Mouse (Mus musculus) thymus, adult 2 months (tissue): ENCODE results near the gene Ces1b. TPM values are rescaled to one million over a fixed set of nuclear protein-coding genes. Genes with fewer than 3 reads are reported as not detected.

Source experiments
- DNase-seq: peaks from one replicate; pipeline ENCODE4 v3.0.0; 2021
- H3K27ac ChIP-seq: fragments of 200-500 bp; 2 replicates; pipeline ENCODE4 v1.5.1; 2012; ENCODE audit warnings: low read length, control low read depth; ENCODE audit not compliant: control insufficient read depth, insufficient read depth
- H3K27me3 ChIP-seq: fragments of 200-500 bp; 2 replicates; pipeline ENCODE4 v1.6.1; 2012; ENCODE audit warnings: mild to moderate bottlenecking, low read length, moderate library complexity, mixed read lengths; ENCODE audit not compliant: control insufficient read depth, insufficient read depth
- H3K36me3 ChIP-seq: fragments of 200-500 bp; 2 replicates; pipeline ENCODE4 v1.6.1; 2012; ENCODE audit warnings: mild to moderate bottlenecking, low read length, moderate library complexity; ENCODE audit not compliant: control insufficient read depth, insufficient read depth
- H3K4me1 ChIP-seq: fragments of 200-500 bp; replicated peaks from 2 replicates; pipeline ENCODE4 v1.6.1; 2012; ENCODE audit warnings: low read length; ENCODE audit not compliant: control insufficient read depth, insufficient read depth
- H3K4me3 ChIP-seq: fragments of 200-500 bp; 2 replicates; pipeline ENCODE4 v1.5.1; 2012; ENCODE audit warnings: mild to moderate bottlenecking, low read length, control low read depth, moderate library complexity; ENCODE audit not compliant: control insufficient read depth, insufficient read depth
- CTCF ChIP-seq: fragments of 200-500 bp; IDR thresholded peaks from 2 replicates; pipeline ENCODE4 v1.5.1; 2012; ENCODE audit warnings: mild to moderate bottlenecking, control low read depth, low read length, moderate library complexity, borderline replicate concordance; ENCODE audit not compliant: control insufficient read depth, poor library complexity, insufficient read depth; ENCODE audit errors: extremely low read depth
- POLR2A ChIP-seq: fragments of 200-500 bp; IDR thresholded peaks from 2 replicates; pipeline ENCODE4 v1.6.1; 2012; ENCODE audit warnings: mild to moderate bottlenecking, low read length, control low read depth, moderate library complexity; ENCODE audit not compliant: control insufficient read depth, poor library complexity, insufficient read depth; ENCODE audit errors: extremely low read depth
- WGBS: fragments of 180-500 bp; shearing (Covaris S2); methylation state at CpG from one replicate; pipeline ENCODE4 v1.1.7; 2018; 5-methylcytosine and 5-hydroxymethylcytosine counted together
- polyA plus RNA-seq: library from polyadenylated mRNA; depleted of rRNA; stranded (reverse); fragments of >200 nt; gene quantifications from 2 replicates; pipeline ENCODE4 v1.2.3, GENCODE M21; 2012; rRNA removed

The Ces1b gene
- polyA plus RNA-seq, 1 experiment, result 0.73 TPM

- WGBS, result 78% methylated on average over 6 of the region's 6 CpGs
- no peak for DNase-seq
These were observed 67.6 kb downstream of the Ces1b start for GRCm38 (mm10) chr8:93012226-93012625.

GRCm38 (mm10) chr8:93011439-93011838 lies 68.4 kb downstream of the Ces1b start:
- Histone ChIP-seq H3K4me1 (no peaks in the 10 kb centered on the region), H3K27me3 (no peaks in the 10 kb centered on the region), H3K36me3 (no peaks in the 10 kb centered on the region), H3K27ac (no peak overlapping the region), H3K4me3 (no peak overlapping the region)
- TF ChIP-seq CTCF, result peak; percentile 73; the same call in 1 of the 2 replicates
- TF ChIP-seq POLR2A, result no peak
- 10% methylated on average over 9 of the region's 9 CpGs for WGBS
- DNase-seq, result peak; percentile 66

More at GRCm38 (mm10) chr8:93012226-93012625, 67.6 kb downstream of the Ces1b start:
- Histone ChIP-seq H3K36me3 (no peaks in the 10 kb centered on the region), H3K4me1 (no peaks in the 10 kb centered on the region), H3K27me3 (no peaks in the 10 kb centered on the region), H3K4me3 (no peak overlapping the region), H3K27ac (no peak overlapping the region)
- TF ChIP-seq CTCF (no peak), POLR2A (no peak)

- peak; percentile 14 for DNase-seq
- 21% methylated on average over 5 of the region's 5 CpGs for WGBS
These were observed 69.5 kb downstream of the Ces1b start for GRCm38 (mm10) chr8:93010286-93010685.

More at GRCm38 (mm10) chr8:93010286-93010685, 69.5 kb downstream of the Ces1b start:
- Histone ChIP-seq H3K36me3 (no peaks in the 10 kb centered on the region), H3K27ac (no peak overlapping the region), H3K4me3 (no peak overlapping the region), H3K27me3 (no peaks in the 10 kb centered on the region), H3K4me1 (no peaks in the 10 kb centered on the region)
- TF ChIP-seq CTCF (no peak), POLR2A (no peak)

Other genes starting within 250 kb of the Ces1b start
- 11.6 and 14.2 TPM in 2 replicates for gene Lpcat2, start 224.7 kb downstream of the Ces1b start, polyA plus RNA-seq
- 0.22 and 0.66 TPM in 2 replicates for gene Capns2, start 178.6 kb downstream of the Ces1b start, polyA plus RNA-seq
- gene Slc6a2, start 119.9 kb downstream of the Ces1b start, polyA plus RNA-seq, result 0.18 and 0.34 TPM in 2 replicates
- 0.15 and 0.39 TPM in 2 replicates for gene Ces1a, start 31.8 kb downstream of the Ces1b start, polyA plus RNA-seq
- gene Ces1c, start 51.3 kb upstream of the Ces1b start, polyA plus RNA-seq, result 0.27 and 3.4 TPM in 2 replicates
- gene Ces1d, start 117.8 kb upstream of the Ces1b start, polyA plus RNA-seq, result 94.3 and 110 TPM in 2 replicates
- 0.19 and 0.27 TPM in 2 replicates for gene Ces1e, start 149.6 kb upstream of the Ces1b start, polyA plus RNA-seq
- 2.8 and 3.0 TPM in 2 replicates for gene Ces1f, start 199.7 kb upstream of the Ces1b start, polyA plus RNA-seq